Mouse (Mus musculus): ENCODE results near the gene H1f0.
"Not testable (repeated sequence)": the region's sequence is repeated elsewhere in the genome, so short reads cannot be mapped to it uniquely, and the experiment has no call there.

GRCm38 (mm10) chr15:79007836-79008235, 20.4 kb upstream of the H1f0 start:
- not testable (repeated sequence) for TF ChIP-seq CTCF (IDR thresholded peaks at IDR 0.05; ENCODE audit: insufficient read depth, low read length); POLR2A (IDR thresholded peaks at IDR 0.05; ENCODE audit: borderline replicate concordance, extremely low read depth, low read depth, low read length)

All from lung, adult 2 months (tissue).